Mouse (Mus musculus) lung, postnatal 10 days (tissue): ENCODE data around the gene Sdccag8.

Experiments
- DNase-seq: peaks from one replicate; pipeline ENCODE4 v3.0.0; 2021

Gene Sdccag8

GRCm38 (mm10) chr1:177069161-177069560 is 254.7 kb downstream of the Sdccag8 start:
- no peak for DNase-seq
